Mouse (Mus musculus) brown adipose tissue, adult 24 weeks (tissue): ENCODE data around the gene Cdhr2. TPM values are rescaled to one million over a fixed set of nuclear protein-coding genes. Genes with fewer than 3 reads are reported as not detected.

Experiments
- H3K27ac ChIP-seq: fragments of 200-500 bp; replicated peaks from 2 replicates; pipeline ENCODE4 v1.5.1; 2012; ENCODE audit warnings: low read depth, mild to moderate bottlenecking, low read length
- H3K4me1 ChIP-seq: fragments of 200-500 bp; 2 replicates; pipeline ENCODE4 v1.6.1; 2012; ENCODE audit warnings: low read length, mixed read lengths; ENCODE audit not compliant: control insufficient read depth, insufficient read depth, insufficient read length
- H3K4me3 ChIP-seq: fragments of 200-500 bp; 2 replicates; pipeline ENCODE4 v1.5.1; 2012; ENCODE audit warnings: low read depth, mild to moderate bottlenecking, low read length, moderate library complexity; ENCODE audit not compliant: insufficient read depth
- polyA plus RNA-seq: library from polyadenylated mRNA; stranded (reverse); fragments of >200 nt; gene quantifications from 2 replicates; pipeline ENCODE4 v1.2.4, GENCODE M21; 2012; ENCODE audit not compliant: missing spikeins, insufficient read depth, insufficient read length

Cdhr2 gene
- polyA plus RNA-seq = not detected in 2 replicates

DNA sequence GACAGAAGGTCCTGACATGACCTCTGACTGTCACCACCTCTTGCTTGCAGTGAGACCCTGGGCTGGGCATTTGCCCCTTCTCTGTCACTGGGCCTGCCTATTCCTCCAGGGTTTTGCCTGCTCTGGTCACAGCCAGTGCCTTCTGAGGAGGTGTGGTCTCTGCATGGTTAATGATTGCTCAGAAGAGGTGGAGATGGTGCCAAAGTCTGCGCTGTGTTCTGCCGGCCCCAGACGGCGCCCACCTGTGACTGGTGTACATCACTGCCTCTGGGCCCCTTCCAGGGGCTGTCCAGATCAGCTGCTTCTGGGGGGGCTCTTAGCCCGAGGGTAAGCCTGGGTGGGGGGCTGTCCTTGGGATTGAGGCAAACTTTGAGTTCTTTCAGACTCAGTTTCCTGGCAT, at the start of gene Cdhr2:
TSS of gene Cdhr2 (plus strand) at position 219 of the 400 bp plus-strand sequence.
- Histone ChIP-seq H3K4me1 (peaks cover 3% of the 10 kb centered on the region; the same call in 1 of the 2 replicates), H3K4me3 (no peak within 1 kb of the TSS)

DNA sequence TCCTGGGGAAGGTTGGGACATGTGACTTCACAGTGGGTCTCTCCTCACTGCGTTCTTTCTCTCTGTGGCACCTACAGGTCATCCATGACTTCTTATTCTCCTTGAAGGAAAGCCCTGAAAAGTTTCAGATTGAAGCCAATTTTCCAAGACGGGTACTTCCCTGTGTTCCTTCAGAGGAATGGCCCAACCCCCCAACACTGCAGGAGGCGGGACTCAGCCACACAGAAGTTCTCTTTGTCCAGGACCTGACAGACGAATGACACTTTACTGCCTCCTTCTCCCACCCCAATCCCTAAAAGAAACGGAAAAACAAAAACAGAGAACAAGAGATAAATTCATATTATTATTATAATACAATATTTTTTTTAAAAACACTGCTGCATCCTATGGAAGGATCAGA, 40.4 kb upstream of the Cdhr2 start:
- Histone ChIP-seq H3K27ac (no peak overlapping the region), H3K4me3 (no peak overlapping the region), H3K4me1 (no peaks in the 10 kb centered on the region)

More for the DNA sequence above, at the start of gene Cdhr2:
- H3K27ac ChIP-seq = no peak within 1 kb of the TSS

DNA sequence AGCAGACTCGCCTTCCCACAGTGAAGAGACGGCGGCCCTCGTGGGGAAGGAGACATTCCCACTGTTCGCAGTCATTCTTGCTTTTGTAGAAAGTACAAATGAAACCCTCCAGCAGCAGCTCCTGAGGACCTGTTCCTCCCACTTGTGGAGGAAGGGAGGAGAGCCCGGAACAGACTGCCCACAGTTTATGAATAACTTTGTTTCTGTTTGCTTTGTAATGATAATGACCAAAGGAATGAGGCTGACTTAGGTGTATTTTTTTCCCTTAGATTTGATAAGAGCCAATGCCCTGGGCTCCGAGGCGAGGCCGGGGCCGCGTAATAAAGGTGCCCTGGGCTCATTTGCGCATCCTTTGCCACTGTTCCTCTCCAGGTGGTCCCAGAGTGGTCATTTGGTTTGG, 39.9 kb upstream of the Cdhr2 start:
- Histone ChIP-seq H3K27ac (no peak overlapping the region), H3K4me3 (no peak overlapping the region)

DNA sequence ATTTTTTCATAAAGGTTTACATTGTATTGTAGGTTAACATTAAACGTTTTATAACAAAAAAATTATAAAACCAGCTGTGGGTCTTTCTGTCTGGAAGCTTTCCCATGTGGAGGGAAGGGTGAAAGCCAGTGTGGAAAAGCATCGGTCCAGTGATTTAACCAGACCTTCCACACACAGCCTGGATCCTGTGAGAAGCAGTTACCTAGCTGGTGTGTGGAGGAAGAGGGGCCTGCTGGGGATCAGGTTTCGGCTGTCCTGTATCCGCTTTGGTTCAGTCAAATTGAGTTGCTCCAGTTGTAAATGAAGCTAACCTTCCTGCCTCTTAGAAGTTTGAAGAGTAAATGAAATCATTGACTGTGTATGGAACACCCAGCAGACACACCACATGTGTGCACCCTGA, 37.3 kb upstream of the Cdhr2 start:
- Histone ChIP-seq H3K27ac (no peak overlapping the region), H3K4me1 (no peaks in the 10 kb centered on the region), H3K4me3 (no peak overlapping the region)

More for the DNA sequence above, 39.9 kb upstream of the Cdhr2 start:
- no peaks in the 10 kb centered on the region for H3K4me1 ChIP-seq

DNA sequence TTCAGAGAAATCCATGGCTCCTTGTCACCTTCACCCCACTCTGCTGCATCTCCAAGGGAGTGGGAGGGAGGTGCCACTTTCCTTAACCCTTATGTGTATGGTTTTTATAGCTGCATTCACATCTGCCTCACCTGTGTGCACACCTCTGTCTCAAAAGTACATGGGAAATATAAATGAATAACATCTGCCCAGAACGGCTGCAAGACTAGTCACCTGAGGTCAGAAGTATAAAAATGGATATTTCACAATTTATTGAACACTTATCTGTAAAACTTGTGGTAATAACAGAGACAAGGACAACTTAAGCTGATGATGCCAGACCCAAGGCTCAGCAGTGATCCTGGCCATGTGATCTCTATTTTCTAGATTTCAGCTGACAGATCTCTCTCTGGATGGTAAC, 36.8 kb upstream of the Cdhr2 start:
- Histone ChIP-seq H3K4me3 (no peak overlapping the region), H3K27ac (no peak overlapping the region)

DNA sequence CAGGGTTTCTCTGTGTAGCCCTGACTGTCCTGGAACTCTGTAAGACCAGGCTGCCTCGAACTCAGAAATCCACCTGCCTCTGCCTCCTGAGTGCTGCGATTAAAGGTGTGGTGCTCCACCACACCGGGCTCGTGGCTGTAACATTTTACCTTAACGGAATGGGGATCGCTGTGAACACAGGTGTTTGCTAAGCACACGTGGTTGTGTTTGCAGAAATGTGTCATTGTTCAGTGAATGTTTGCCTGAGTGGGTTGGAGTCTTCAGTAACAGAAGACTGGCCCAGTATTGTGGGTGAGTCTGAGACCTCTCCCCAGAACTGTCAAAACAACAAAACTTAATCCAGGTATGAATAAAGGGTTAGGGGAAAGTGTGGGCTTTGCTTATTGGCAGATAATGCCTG, 36.2 kb upstream of the Cdhr2 start:
- Histone ChIP-seq H3K27ac (no peak overlapping the region), H3K4me1 (no peaks in the 10 kb centered on the region), H3K4me3 (no peak overlapping the region)

More for the DNA sequence above, 36.8 kb upstream of the Cdhr2 start:
- H3K4me1 ChIP-seq = no peaks in the 10 kb centered on the region

DNA sequence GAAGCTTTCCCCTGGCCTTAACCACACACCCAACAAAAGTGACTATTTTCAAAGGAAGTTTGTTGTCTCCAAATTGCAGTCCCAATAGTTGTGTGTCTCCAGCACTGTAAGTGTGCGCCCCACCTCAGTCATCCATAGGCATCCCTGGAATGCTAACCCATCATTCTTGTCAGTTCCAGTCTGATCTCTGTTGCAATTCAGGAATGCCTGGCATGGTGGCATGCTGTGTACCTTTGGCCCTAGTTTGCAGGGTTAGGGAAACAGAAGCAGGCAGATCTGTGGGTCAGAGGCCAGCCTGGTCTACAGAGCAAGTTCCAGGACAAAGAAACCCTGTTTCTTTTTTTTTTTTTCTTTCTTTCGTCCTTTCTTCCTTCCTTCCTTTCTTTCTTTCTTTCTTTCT, 30.8 kb upstream of the Cdhr2 start:
- Histone ChIP-seq H3K4me3 (no peak overlapping the region), H3K27ac (no peak overlapping the region), H3K4me1 (peaks cover 5% of the 10 kb centered on the region)

DNA sequence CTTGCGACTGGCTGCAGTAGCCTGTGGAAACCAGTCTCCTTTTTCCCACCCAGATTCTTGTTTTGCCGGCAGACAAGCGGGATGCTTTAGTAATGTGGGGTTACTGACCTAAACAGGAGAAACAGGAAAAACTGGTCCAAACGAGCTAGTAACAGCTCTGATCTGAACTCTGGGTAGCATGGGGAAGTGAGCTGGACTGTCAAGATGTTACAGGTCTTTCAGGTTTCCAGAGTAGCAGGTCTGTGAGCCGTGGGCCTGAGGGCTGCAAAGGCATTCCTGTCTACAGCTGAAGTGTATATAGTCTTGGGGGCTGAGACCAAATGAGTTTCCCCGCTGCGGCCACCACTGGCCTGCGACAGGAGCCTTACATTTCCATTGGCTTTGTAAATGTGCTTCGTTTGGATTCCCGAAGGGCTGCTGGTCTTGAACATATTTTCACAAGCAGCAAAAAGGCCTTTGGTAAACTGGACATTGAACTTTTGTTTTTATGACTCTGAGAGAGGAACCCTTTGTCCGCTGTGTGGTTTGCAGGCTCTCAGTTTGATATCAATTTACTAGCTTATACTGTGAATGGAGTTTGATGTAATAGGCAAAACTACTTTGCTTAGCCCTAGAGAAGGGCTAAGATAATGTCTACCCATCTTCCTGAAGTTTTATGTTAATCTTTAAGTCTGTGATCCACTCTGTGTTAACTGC, 25.2 kb upstream of the Cdhr2 start:
- Histone ChIP-seq H3K4me1 (peaks cover 2% of the 10 kb centered on the region; the same call in 1 of the 2 replicates), H3K27ac (no peak overlapping the region), H3K4me3 (no peak overlapping the region)

DNA sequence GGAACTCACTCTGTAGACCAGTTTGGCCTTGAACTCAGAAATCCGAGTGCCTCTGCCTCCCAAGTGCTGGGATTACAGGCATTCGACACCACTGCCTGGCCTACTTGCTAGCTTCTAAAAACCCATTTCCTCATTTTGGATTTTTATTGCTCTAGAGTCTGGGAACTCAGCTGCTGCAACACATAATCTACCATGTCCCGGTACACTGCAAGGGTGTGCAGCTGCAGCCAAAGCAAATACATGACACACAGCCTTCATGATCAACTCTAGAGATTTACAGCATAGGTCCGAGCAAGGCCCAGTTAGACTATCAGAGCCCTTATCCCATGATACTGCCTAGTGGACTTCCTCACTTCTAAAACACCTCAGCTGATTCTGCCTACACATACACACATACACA, 23.0 kb upstream of the Cdhr2 start:
- Histone ChIP-seq H3K27ac (no peak overlapping the region), H3K4me3 (no peak overlapping the region), H3K4me1 (no peaks in the 10 kb centered on the region)

DNA sequence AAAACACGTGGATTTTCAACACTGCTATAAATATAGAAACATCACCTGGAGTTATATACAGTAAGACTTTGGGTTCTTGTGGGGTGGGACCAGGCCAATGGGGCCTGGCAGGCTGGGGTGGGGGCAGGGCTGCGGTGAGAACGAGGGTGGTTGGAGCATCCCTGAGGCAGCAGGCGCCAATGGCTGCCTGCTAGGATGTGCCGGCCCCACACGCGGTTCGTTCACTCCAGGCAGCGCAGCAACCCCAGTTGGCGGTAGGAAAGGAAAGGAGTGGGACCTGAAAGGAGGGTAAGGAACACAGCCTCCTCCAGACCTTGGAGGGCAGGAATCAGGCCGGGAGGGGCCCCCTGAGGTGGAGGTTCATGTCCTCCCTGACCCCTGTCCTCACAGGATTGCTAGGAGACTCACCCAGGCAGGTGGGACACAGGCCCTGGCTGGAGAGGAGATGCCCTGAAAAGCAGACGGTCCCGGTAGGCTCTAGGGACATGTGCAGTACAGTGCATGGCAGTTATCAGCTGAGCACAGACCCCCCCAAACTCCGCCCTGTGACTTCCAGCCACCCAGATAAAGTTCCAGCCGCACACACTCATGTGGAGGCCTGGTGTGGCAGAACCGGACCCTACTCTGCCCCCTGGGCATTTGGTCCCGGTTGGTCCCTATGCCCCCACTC, 20.9 kb upstream of the Cdhr2 start:
- Histone ChIP-seq H3K4me1 (peaks cover 6% of the 10 kb centered on the region), H3K4me3 (no peak overlapping the region), H3K27ac (no peak overlapping the region)

DNA sequence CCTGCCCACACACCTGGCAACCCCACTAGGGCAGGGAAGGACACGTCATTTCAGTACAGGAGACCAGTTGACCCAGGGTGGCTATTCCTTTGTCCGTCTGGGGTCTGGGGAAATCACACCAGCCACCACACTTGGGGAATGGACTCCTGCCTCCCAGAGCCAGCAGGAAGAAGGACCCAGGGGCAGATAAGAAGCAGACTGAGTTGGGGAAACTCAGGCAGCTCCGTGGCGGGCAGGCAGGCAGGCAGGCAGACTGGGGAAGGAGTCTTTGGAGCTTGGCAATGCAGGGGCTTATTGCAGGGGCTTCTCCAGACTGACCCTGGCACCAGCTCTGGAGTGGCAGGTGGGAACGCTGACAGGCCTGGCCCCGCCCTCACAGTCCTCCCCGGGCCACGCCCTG, 20.0 kb upstream of the Cdhr2 start:
- Histone ChIP-seq H3K4me3 (no peak overlapping the region), H3K27ac (no peak overlapping the region), H3K4me1 (peaks cover 14% of the 10 kb centered on the region)

DNA sequence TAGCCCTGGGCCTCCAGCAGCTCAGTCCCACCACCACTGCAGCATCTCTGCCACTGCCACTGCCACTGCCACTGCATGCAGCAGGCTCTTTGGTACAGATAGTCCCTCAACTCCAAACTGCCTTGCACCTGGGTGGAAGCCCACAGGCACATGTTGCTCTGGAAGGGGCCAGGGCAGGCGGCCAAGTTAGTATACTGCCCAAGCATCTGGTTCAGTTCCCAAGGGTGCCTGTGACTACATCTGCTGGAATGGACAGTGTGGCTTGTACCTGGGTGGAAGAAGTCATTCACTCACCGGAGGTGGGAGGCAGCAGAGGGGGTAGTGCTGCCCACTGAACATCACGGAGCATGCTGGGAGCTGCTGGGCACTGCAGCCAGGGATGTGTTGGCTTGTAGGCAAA, 18.0 kb upstream of the Cdhr2 start:
- Histone ChIP-seq H3K4me1 (peaks cover 14% of the 10 kb centered on the region), H3K4me3 (no peak overlapping the region), H3K27ac (no peak overlapping the region)

DNA sequence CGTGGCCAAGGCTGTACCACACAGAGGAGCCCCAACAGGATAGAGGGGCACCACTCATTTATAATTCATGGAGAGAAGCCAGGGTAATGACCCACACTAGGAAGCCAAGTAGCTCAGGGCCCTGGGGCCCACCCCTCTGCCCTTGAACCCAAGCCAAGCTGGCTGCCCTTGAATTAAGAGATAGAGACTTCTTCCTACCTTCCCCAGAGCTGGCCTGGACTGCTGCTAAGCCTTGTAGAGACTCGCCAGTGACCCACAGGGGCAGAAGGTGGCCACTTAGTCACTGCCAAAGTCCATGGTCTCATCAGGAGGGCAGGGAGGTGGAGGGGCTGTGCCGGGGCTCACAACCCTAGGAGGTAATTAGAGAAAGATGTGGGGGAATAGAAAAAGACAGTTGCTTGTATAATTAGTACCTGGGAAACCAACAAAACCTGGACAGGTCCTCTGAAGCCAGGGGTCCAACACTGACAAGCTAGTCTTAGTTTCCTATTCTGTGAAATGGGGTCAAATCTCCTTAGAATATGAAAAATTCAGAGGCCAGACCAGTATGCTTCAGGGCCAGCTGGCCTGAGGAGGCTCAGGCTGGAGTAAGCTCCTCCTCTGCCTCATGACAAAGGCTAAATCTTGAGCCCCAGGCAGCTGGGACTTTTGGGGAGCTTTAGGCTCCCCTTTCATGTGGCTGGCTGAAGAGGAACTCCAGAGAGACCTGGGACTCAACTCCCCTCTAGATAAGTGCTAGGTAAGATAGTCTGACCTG, 16.9 kb upstream of the Cdhr2 start:
- H3K4me1 ChIP-seq = peaks cover 14% of the 10 kb centered on the region
- no peak overlapping the region for H3K4me3 ChIP-seq
- no peak overlapping the region for H3K27ac ChIP-seq

DNA sequence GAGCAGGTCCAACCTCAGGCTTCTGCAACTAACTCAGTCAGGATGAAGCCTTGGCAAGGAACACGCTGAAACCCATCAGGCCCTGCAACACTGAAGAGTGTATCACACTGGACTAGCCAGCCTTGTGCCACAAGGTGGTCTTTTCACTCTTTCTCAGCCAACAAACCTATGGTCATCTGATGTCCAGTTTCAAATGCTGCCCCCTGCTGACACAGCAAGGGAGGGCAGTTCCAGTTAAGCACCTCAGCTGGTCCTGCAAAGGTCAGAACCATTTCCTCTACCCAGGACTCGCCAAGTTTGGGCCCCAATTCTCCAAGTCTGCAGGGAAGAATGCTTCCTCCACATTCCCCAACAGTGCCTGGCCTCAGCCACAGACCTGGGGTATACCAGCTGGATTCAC, 16.1 kb upstream of the Cdhr2 start:
- Histone ChIP-seq H3K27ac (no peak overlapping the region), H3K4me1 (peaks cover 14% of the 10 kb centered on the region), H3K4me3 (no peak overlapping the region; the same call in 1 of the 2 replicates)
